Mouse (Mus musculus) kidney, adult 2 months (tissue): ENCODE measurements around the gene BC025920.

Experiments
- CTCF ChIP-seq: fragments of 200-500 bp; conservative IDR thresholded peaks from 2 replicates; pipeline ENCODE4 v1.5.1; 2011; ENCODE audit warnings: low read depth, mild to moderate bottlenecking, control low read depth, low read length, moderate library complexity, mixed read lengths; ENCODE audit not compliant: insufficient read depth, insufficient read length
- POLR2A ChIP-seq: fragments of 200-500 bp; IDR thresholded peaks from one replicate; pipeline ENCODE4 v1.6.1; 2011; ENCODE audit warnings: low read depth, low read length, control low read depth

DNA sequence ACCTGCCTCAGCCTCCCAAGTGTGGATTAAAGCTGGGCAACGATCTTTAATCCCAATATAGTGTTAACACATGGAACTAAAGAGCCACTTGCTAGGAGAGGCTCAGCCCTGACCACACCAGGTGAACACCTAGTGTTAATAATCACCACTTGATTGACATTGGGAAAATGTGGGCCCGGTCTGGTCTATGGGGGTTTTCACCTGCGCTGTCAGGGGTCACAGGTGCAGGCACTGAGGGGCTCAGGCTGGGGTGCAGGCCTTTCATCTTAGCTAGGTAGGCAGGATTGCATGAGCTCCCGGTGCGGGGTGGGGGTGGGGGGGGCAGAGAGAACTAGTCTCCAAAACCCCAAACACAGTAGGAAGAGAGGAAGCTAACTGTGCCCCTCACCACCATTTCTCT, 6.4 kb upstream of the BC025920 start:
- TF ChIP-seq CTCF = no peak
- TF ChIP-seq POLR2A = no peak
